Mouse (Mus musculus) MEL (cell line): ENCODE measurements around the gene Mypn.

Experiments
- CTCF ChIP-seq, 3 experiments: IDR thresholded peaks in 2 of 3; conservative IDR thresholded peaks in 1 of 3; 2 replicates each; pipeline ENCODE4 v1.5.1; 2011 to 2012; ENCODE audit warnings: low read length in 3 of 3, low read depth in 2 of 3, mild to moderate bottlenecking in 2 of 3, improper control_type of control experiment in 1 of 3, inconsistent platforms in 1 of 3, mixed read lengths in 1 of 3, moderate library complexity in 1 of 3; ENCODE audit not compliant: control insufficient read depth in 1 of 3, insufficient read depth in 1 of 3, poor library complexity in 1 of 3, severe bottlenecking in 1 of 3
- HCFC1 ChIP-seq: IDR thresholded peaks from 2 replicates; pipeline ENCODE4 v1.6.1; 2012; ENCODE audit warnings: low read depth, mild to moderate bottlenecking, inconsistent platforms, low read length, improper control_type of control experiment, moderate library complexity
- MAZ ChIP-seq: IDR thresholded peaks from 2 replicates; pipeline ENCODE4 v1.6.1; 2012; ENCODE audit warnings: low read depth, mild to moderate bottlenecking, inconsistent platforms, low read length, improper control_type of control experiment
- TCF12 ChIP-seq: IDR thresholded peaks from 2 replicates; pipeline ENCODE4 v1.6.1; 2014; ENCODE audit warnings: low read depth, mild to moderate bottlenecking, inconsistent platforms, low read length, improper control_type of control experiment, moderate library complexity

DNA sequence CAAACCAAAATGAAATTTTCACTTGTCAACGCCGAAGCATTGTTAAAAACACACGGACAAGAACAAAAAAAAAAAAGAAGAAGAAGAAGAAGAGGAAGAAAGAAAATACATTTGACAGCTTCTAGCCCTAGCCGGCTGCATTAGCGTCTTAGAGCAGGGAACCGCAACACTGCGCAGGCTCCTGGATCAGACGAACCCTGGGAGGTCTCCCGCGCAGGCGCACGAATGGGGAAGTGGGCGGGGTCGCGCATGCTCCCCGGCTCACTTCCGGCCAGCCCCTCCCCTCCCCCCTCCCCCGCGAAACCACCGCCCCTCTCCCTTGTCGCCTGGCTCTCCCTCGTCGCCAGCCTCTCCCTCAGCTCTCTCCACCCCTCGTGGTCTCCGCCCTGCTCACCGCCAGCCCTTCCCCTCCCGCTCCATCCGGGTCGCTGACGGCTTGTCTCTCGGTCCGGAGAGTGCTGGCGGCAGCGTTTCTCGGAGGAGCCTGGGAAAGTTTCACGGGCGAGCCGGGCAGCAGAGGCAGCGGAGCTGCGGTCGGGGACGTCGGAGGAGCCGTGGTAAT is 39.8 kb upstream of the Mypn start, which contains the start of gene Herc4:
- TF ChIP-seq CTCF (IDR thresholded peaks at IDR 0.05 in 2 of 3, conservative IDR thresholded peaks at IDR 0.05 in 1 of 3; ENCODE audit: control insufficient read depth in 1 of 3, insufficient read depth in 1 of 3, low read depth in 2 of 3, low read length in 3 of 3, poor library complexity in 1 of 3, severe bottlenecking in 1 of 3): no peak
- TF ChIP-seq MAZ: peak; percentile 74; the same call in 1 of the 2 replicates
- TF ChIP-seq HCFC1: peak; percentile 84
- TF ChIP-seq TCF12: peak; percentile 28; the same call in 1 of the 2 replicates
